Mouse (Mus musculus) C2C12 (cell line): Measurements from ENCODE around the gene Kctd6.

Source experiments
- CEBPB ChIP-seq: IDR thresholded peaks from one replicate; pipeline ENCODE4 v1.6.1; 2011; ENCODE audit warnings: low read depth, mild to moderate bottlenecking, control low read depth, moderate library complexity
- CTCF ChIP-seq: IDR thresholded peaks from one replicate; pipeline ENCODE4 v1.5.1; 2011; ENCODE audit not compliant: control insufficient read depth, insufficient read depth, insufficient read length
- MAX ChIP-seq: IDR thresholded peaks from one replicate; pipeline ENCODE4 v1.6.1; 2011; ENCODE audit warnings: mild to moderate bottlenecking, control low read depth
- MYOD1 ChIP-seq: IDR thresholded peaks from one replicate; pipeline ENCODE4 v1.6.1; 2011; ENCODE audit warnings: low read depth; ENCODE audit not compliant: control insufficient read depth, insufficient read length
- MYOG ChIP-seq: IDR thresholded peaks from one replicate; pipeline ENCODE4 v1.6.1; 2011; ENCODE audit not compliant: control insufficient read depth, insufficient read length; ENCODE audit errors: extremely low read depth
- USF1 ChIP-seq: IDR thresholded peaks from one replicate; pipeline ENCODE4 v1.6.1; 2011; ENCODE audit warnings: low read depth, mild to moderate bottlenecking, control low read depth, moderate library complexity

DNA sequence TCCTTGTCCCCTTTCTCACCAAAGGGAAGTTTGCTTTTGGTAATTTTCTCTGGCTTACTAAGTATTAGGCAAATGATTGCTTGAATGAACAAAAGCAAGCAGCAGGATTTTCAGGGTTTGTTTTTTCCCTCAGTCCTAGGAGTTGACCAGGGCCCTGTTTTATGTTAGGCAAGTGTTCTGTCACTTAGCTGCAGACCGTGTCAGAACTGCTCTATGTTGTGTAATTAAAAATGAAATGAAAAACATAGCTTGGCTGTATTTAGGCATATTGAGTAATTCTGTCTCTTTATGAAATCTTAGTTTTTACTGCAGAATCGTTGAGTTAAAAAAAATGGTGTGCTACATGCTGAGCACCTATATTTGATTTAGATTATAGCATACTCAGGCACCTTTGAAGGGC is 10.9 kb downstream of the Kctd6 start:
- TF ChIP-seq CTCF (no peak), MYOG (no peak), MAX (no peak), CEBPB (no peak), USF1 (no peak), MYOD1 (no peak)
